Comparison of ENCODE assay signal across 20 mouse cellular contexts in genomic region chr7:143722646-143723045, GRCm38 (mm10). TPM values are rescaled to one million over a fixed set of nuclear protein-coding genes. Genes with fewer than 3 reads are reported as not detected.
A peak's percentile ranks its signal among the peaks of the same experiment; 100 is the strongest.
DNase-seq lines count a peak whose midpoint lies in the region; ATAC-seq lines count a peak whose summit lies in the region.
"Had no signal": no experiment of that assay in that cellular context is flagged by ENCODE, and none has a peak within 500 bp of the region (broad histone marks: within the 10 kb centered on the region; RNA-seq: fewer than 3 reads in every experiment).

No protein-coding gene starts in this region.

- ATAC-seq in forebrain, embryonic 15.5 days (replicated peaks) = peak; percentile 63; the same call in 1 of the 2 replicates
- ATAC-seq in lung, embryonic 15.5 days (ENCODE audit: borderline replicate concordance, extremely low read depth, low FRiP score, low TSS enrichment) = no peak
- ATAC-seq in stomach, embryonic 16.5 days (ENCODE audit: insufficient read depth, low FRiP score) = no peak
- ATAC-seq: intestine, embryonic 15.5 days had no signal

- WGBS in forebrain, embryonic 15.5 days = 67% methylated on average over 5 of the region's 5 CpGs
- 86% methylated on average over 5 of the region's 5 CpGs for WGBS in forebrain, embryonic 10.5 days
- 83% methylated on average over 5 of the region's 5 CpGs for WGBS in lung, embryonic 15.5 days
- 81% methylated on average over 5 of the region's 5 CpGs for WGBS in stomach, embryonic 16.5 days

- no peak overlapping the region for H3K9ac ChIP-seq in forebrain, embryonic 15.5 days (replicated peaks)
- no peak overlapping the region for H3K9ac ChIP-seq in lung, embryonic 15.5 days
- H3K9ac ChIP-seq in stomach, embryonic 16.5 days (ENCODE audit: low read length) = no peak overlapping the region
- H3K9ac ChIP-seq: heart, embryonic 15.5 days; hindbrain, embryonic 12.5 days; intestine, embryonic 15.5 days; liver, embryonic 13.5 days; midbrain, embryonic 12.5 days had no signal

- peaks cover 11% of the 10 kb centered on the region for H3K4me1 ChIP-seq in forebrain, embryonic 15.5 days
- H3K4me1 ChIP-seq in forebrain, embryonic 10.5 days = peaks cover 21% of the 10 kb centered on the region
- peaks cover 34% of the 10 kb centered on the region for H3K4me1 ChIP-seq in lung, embryonic 15.5 days
- peaks cover 27% of the 10 kb centered on the region for H3K4me1 ChIP-seq in stomach, embryonic 16.5 days (ENCODE audit: control insufficient read depth, insufficient read depth, low read length)
- H3K4me1 ChIP-seq: liver, embryonic 13.5 days had no signal

- no peaks in the 10 kb centered on the region for H3K27me3 ChIP-seq in forebrain, embryonic 15.5 days
- no peaks in the 10 kb centered on the region for H3K27me3 ChIP-seq in forebrain, embryonic 10.5 days (ENCODE audit: poor library complexity, severe bottlenecking)
- H3K27me3 ChIP-seq in lung, embryonic 15.5 days = no peaks in the 10 kb centered on the region
- no peaks in the 10 kb centered on the region for H3K27me3 ChIP-seq in stomach, embryonic 16.5 days (ENCODE audit: control insufficient read depth, insufficient read depth, low read length)
- H3K27me3 ChIP-seq: heart, embryonic 15.5 days; hindbrain, embryonic 12.5 days; intestine, embryonic 15.5 days; liver, embryonic 13.5 days; midbrain, embryonic 12.5 days had no signal

- peak overlapping the region; percentile 24; the same call in 1 of the 2 replicates for H3K27ac ChIP-seq in forebrain, embryonic 15.5 days (replicated peaks)
- no peak overlapping the region for H3K27ac ChIP-seq in forebrain, embryonic 10.5 days
- H3K27ac ChIP-seq in lung, embryonic 15.5 days = peak overlapping the region; percentile 78; the same call in 1 of the 2 replicates
- peak overlapping the region; percentile 90 for H3K27ac ChIP-seq in stomach, embryonic 16.5 days (ENCODE audit: low read length)
- H3K27ac ChIP-seq: heart, embryonic 15.5 days; hindbrain, embryonic 12.5 days; liver, embryonic 13.5 days; midbrain, embryonic 12.5 days had no signal

- H3K9me3 ChIP-seq in forebrain, embryonic 15.5 days = no peaks in the 10 kb centered on the region
- no peaks in the 10 kb centered on the region for H3K9me3 ChIP-seq in forebrain, embryonic 10.5 days
- no peaks in the 10 kb centered on the region for H3K9me3 ChIP-seq in lung, embryonic 15.5 days
- H3K9me3 ChIP-seq in stomach, embryonic 16.5 days (replicated peaks; ENCODE audit: control insufficient read depth, low read length) = no peaks in the 10 kb centered on the region
- H3K9me3 ChIP-seq: G1E; heart, embryonic 15.5 days; hindbrain, embryonic 12.5 days; intestine, embryonic 15.5 days; liver, embryonic 13.5 days; midbrain, embryonic 12.5 days had no signal

- H3K4me2 ChIP-seq in forebrain, embryonic 15.5 days (replicated peaks) = no peak overlapping the region
- no peak overlapping the region for H3K4me2 ChIP-seq in lung, embryonic 15.5 days
- no peak overlapping the region for H3K4me2 ChIP-seq in stomach, embryonic 16.5 days (ENCODE audit: low read depth, low read length)
- H3K4me2 ChIP-seq: heart, embryonic 15.5 days; hindbrain, embryonic 12.5 days; liver, embryonic 13.5 days; midbrain, embryonic 12.5 days had no signal

- H3K4me3 ChIP-seq in forebrain, embryonic 15.5 days = no peak overlapping the region
- no peak overlapping the region for H3K4me3 ChIP-seq in forebrain, embryonic 10.5 days
- no peak overlapping the region for H3K4me3 ChIP-seq in lung, embryonic 15.5 days
- H3K4me3 ChIP-seq in stomach, embryonic 16.5 days (replicated peaks; ENCODE audit: low read length) = no peak overlapping the region
- H3K4me3 ChIP-seq: heart, embryonic 15.5 days; hindbrain, embryonic 12.5 days; intestine, embryonic 15.5 days; liver, embryonic 13.5 days; midbrain, embryonic 12.5 days; myocyte had no signal

- DNase-seq in forebrain, embryonic 10.5 days (ENCODE audit: extremely low spot score, low spot score) = no peak
- no peak for DNase-seq in lung, postnatal 14 days
- peak; percentile 34 to 44 for DNase-seq in layer of hippocampus, adult 8-10 months (ENCODE audit: low spot score in 2 of 2)
- no peak for DNase-seq in ovary, adult 18-20 months (ENCODE audit: low spot score)
- no peak for DNase-seq in urinary bladder, postnatal 4 days (ENCODE audit: low spot score in 2 of 2)
- DNase-seq: cerebellum, postnatal 25 days; heart, adult 18-20 months; liver, embryonic 13.5 days; lung, postnatal 4 days had no signal

- no peaks in the 10 kb centered on the region for H3K36me3 ChIP-seq in forebrain, embryonic 15.5 days
- H3K36me3 ChIP-seq in forebrain, embryonic 10.5 days (replicated peaks) = no peaks in the 10 kb centered on the region
- H3K36me3 ChIP-seq in lung, embryonic 15.5 days = no peaks in the 10 kb centered on the region
- H3K36me3 ChIP-seq in stomach, embryonic 16.5 days (ENCODE audit: control insufficient read depth, insufficient read depth, low read length) = no peaks in the 10 kb centered on the region; the same call in 1 of the 2 replicates
- H3K36me3 ChIP-seq: G1E; heart, embryonic 15.5 days; hindbrain, embryonic 12.5 days; liver, embryonic 13.5 days; midbrain, embryonic 12.5 days had no signal

RNA-seq across cellular contexts. Expression of gene Osbpl5, which starts 34.1 kb away (rescaled TPM):
- polyA plus RNA-seq in forebrain, embryonic 15.5 days (2015; fragmentation: Nextera tagmentation; extraction: Ambion mirVana) = 30.2 and 32.4 TPM in 2 replicates
- polyA plus RNA-seq in forebrain, embryonic 10.5 days (2016; fragmentation: Nextera tagmentation; extraction: Ambion mirVana) = 8.9 and 9.4 TPM in 2 replicates
- polyA plus RNA-seq in lung, embryonic 15.5 days (2015; fragmentation: Nextera tagmentation; extraction: Ambion mirVana) = 39.5 and 43.3 TPM in 2 replicates
- 10 to 100 TPM; 20.0 to 24.8 (median 22.7) TPM for total RNA-seq in layer of hippocampus, adult 8-10 months (2022)
- 43.5 and 52.2 TPM in 2 replicates for polyA plus RNA-seq in stomach, embryonic 16.5 days (2015; fragmentation: Nextera tagmentation; extraction: Ambion mirVana)
- polyA plus RNA-seq: G1E had no signal

RNA-seq across cellular contexts. Expression of gene Tnfrsf23, which starts 37.0 kb away (rescaled TPM):
- polyA plus RNA-seq in forebrain, embryonic 15.5 days (2015; fragmentation: Nextera tagmentation; extraction: Ambion mirVana) = 0.45 and 0.66 TPM in 2 replicates
- 0.09 and 0.15 TPM in 2 replicates for polyA plus RNA-seq in forebrain, embryonic 10.5 days (2016; fragmentation: Nextera tagmentation; extraction: Ambion mirVana)
- polyA plus RNA-seq in lung, embryonic 15.5 days (2015; fragmentation: Nextera tagmentation; extraction: Ambion mirVana) = 1.1 and 1.2 TPM in 2 replicates
- total RNA-seq in layer of hippocampus, adult 8-10 months (2022) = 1 to 10 TPM; 1.3 to 2.7 (median 2.0) TPM
- polyA plus RNA-seq in stomach, embryonic 16.5 days (2015; fragmentation: Nextera tagmentation; extraction: Ambion mirVana) = 3.5 and 4.6 TPM in 2 replicates
- polyA plus RNA-seq: G1E had no signal

RNA-seq across cellular contexts. Expression of gene Mrgprg, which starts 44.1 kb away (rescaled TPM):
- polyA plus RNA-seq in forebrain, embryonic 15.5 days (2015; fragmentation: Nextera tagmentation; extraction: Ambion mirVana) = not detected in 2 replicates
- not detected in 2 replicates for polyA plus RNA-seq in forebrain, embryonic 10.5 days (2016; fragmentation: Nextera tagmentation; extraction: Ambion mirVana)
- polyA plus RNA-seq in lung, embryonic 15.5 days (2015; fragmentation: Nextera tagmentation; extraction: Ambion mirVana) = not detected in 2 replicates
- total RNA-seq in layer of hippocampus, adult 8-10 months (2022) = not detected
- polyA plus RNA-seq in stomach, embryonic 16.5 days (2015; fragmentation: Nextera tagmentation; extraction: Ambion mirVana) = not detected in 2 replicates
- polyA plus RNA-seq: G1E; heart, embryonic 15.5 days; hindbrain, embryonic 12.5 days; intestine, embryonic 15.5 days; kidney, embryonic 16.5 days; limb, embryonic 11.5 days; liver, embryonic 13.5 days; midbrain, embryonic 12.5 days; myocyte had no signal

Comparison
In these comparisons a context has a peak if more than half of its experiments do, and no peak if none do; other contexts are left out.
1. DNase-seq: peak in layer of hippocampus, adult 8-10 months (2 of 2); none in forebrain, embryonic 10.5 days (single experiment), lung, postnatal 14 days (single experiment), ovary, adult 18-20 months (single experiment) and urinary bladder, postnatal 4 days (0 of 2).